Mouse (Mus musculus): Measurements from ENCODE around the gene Phf20.

Phf20 gene

DNA sequence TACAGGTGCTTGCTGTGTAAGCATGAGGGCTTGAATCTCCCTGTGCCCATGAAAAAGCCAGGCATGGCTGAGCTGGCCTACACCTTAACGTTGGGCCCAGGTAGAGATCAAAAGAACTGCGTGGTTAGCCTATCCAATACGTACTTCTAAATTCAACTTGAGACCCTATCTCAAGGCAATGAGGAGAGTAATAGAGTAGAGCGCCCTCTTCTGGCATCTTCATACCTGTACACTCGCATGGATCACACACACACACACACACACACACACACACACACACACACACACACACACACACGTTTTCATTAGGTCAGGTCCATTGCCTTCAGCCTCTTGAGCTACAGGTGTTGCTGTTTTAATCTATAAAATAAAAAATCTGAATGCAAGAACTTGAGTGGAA, 118.5 kb downstream of the Phf20 start:
- no peak for DNase-seq (ENCODE audit: low spot score)

DNA sequence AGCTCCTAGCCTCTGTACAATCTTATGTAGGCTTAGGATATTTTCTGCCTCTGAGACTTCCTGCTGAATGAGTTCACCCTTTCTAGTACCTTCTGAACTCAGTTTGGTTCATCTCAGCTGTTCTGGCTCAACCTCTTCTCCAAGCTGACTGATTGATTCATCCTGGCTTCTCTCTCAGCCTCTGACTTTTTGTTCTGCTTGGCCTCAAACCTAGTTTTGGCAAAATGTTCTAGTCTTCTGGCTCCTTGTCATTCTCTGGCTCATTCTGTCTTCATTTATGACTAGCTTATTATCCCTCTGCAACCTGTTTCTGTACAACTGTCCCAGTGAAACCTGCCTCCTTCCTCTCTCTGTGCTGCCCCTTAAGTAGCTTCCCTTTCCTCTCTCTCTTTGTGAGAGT, 122.2 kb downstream of the Phf20 start:
- DNase-seq (ENCODE audit: low spot score) = no peak

DNA sequence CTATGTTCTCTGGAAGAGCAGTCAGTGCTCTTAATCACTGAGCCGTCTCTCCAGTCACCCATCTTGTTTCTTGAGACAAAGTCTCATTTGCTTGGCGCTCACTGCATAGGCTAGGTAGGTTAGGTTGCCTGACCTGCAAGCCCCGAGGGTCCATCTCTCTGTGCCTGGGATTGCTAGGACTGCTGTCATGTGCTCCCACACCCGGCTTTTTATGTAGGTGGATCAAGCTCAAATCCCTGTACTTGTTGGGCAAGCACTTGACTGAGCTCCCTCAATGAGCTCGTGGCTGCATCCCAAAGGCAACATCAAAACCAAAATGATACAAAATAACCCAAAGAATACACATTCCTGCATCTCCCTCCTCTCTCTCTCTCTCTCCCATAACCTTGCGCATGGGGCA, 125.3 kb downstream of the Phf20 start:
- no peak for DNase-seq (ENCODE audit: low spot score)

DNA sequence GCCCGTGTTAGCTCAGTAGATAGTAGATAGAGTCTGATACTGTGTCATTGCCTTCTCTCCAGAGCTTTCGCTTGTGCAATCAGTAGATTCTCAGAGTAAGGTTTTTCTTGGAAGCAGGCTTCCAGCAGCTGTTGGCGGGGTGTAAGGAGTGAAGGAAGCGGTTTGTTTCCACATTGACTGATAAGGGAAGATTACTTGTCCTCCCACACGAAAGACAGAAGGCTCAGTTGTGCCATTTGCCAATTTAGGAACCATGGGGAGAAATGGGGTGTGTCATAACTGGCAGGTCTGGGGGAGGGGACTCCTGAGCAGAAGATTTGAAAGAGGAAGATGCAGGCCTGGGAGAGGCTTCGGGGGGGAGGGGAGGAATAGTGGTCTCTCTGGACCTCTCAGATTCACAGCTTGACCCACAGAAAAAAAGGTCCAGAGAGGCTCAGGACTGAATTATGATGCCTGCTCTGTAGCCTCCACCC, 127.9 kb downstream of the Phf20 start:
- peak; percentile 53 for DNase-seq (ENCODE audit: low spot score)

DNA sequence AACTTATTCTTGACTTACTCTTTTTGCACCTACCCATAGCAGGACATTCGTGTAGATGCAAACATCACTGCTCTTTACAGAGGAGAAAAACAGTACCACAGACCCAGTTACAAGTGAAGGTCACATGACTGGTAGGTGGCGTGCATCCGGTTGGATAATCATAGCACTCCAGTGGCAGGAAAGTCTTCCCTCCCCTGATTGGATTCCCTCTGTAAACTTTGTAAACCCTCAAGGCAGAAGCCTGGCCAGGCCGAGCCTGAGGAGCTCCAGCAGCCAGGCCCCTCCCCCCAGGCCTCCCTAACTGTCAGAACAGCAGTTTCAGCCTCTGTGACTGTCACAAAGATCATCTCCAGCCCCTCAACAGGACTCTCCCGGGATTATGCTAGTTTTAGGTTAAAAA, 128.4 kb downstream of the Phf20 start:
- peak; percentile 66 for DNase-seq (ENCODE audit: low spot score)

DNA sequence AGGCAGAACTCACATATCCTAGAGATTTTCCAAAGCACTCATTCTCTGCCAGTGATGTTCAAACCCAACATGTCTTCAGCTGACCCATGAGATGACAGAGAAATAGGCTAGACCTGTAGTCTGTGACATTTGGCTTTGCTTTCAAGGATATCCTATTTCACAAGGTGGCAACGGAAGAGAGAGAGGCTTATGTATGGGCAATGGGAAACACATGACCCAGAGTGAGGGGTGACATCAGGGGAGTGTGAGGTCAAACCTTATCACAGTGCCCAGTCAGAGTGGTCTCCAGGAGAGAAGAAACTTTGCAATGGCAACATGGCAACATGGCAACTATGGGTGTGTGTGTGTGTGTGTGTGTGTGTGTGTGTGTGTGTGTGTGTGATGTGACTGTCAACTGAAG, 134.4 kb downstream of the Phf20 start:
- DNase-seq (ENCODE audit: low spot score) = no peak

DNA sequence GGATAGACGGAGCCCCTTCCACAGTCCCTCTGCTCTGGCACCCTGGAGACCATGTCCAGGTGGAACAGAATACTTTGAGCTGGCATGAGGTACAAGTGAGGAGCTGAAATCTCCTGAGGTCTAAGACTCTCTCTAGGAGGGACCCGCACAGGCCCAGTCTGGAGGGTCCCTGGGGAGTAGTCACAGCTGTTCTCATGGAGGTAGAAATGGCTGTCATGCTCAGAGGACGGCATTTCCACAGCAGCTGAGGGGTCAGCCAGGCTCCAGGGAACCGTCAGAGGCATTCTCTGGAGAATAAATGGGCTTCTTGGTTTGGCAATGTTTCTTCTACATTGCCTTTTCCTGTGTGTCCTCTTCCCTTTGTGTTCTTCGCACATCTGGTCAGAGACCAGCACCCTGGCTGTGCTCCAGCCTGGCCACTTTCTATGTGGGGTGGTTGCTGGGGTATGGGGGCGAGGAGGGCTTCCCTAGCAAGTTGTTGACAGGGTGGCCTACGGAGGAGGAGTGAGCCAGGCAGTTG, 135.2 kb downstream of the Phf20 start:
- no peak for DNase-seq (ENCODE audit: low spot score)

DNA sequence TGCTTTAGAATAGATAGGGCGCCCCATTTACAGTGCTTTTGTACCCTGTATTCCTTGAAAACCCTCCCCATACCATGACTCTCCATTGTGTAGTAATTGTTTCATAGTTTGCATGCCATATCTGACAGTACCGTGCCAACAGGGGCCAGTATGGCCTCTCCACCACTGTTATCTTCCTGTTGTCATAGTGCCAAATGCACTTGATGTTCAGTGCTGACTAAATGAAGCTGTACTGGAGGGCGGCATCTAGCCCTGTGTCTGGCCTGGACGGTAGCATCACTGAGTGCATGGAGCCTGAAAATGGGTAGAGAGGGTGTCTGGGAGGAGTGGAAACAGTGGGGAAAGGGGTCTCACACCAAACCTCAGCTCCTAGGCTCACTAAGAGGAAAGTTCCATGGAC, 143.8 kb downstream of the Phf20 start:
- no peak for DNase-seq (ENCODE audit: low spot score)

DNA sequence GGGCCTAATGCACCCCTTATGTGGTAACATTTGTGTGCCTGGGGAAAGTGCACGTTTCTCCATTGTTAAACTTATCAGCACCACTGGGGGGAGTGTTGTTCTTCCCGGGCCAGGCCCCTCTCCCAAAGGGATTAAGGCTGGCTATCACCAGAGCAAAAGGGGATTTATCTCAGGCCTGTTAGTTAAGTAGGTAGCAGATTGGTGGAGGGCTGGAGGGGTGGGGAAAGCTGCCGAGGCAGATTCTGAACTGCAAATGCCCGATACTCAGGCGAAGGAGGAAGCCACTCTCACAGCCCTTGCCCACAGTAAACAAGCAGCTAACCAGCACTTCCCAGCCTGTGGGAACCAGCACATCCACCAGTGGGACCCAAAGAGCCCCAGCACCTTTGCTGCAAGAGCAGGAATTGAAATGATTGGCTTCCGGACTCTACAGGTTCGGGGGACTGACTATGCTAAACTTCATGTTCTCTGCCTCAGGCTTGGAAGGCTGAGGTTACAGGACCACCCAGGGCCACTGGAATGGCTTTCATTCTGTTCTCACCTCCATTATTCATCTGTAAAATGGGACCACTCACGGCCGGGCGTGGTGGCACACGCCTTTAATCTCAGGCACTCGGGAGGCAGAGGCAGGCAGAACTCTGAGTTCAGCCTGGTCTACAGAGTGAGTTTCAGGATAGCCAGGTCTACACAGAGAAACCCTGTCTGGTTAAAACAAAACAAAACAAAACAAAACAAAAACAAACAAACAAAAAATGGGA, 148.7 kb downstream of the Phf20 start:
- no peak for DNase-seq (ENCODE audit: low spot score)

DNA sequence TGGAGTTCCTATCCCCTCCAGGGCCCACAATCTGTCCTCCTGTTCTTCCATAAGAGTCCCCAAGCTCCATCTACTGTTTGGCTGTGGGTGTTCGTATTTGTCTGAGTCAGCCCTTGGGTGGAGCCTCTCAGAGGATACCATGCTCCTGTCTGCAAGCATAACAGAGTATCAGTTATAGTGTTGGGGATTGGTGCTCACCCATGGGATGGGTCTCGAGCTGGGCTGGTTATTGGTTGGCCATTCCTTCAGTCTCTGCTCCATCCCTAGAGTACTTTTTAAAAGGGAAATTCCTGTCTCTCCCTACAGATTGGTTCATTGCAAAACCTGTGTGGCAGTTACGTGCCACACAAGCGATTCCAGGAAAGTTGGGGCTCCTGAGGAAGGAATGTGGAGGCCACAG, 152.5 kb downstream of the Phf20 start:
- DNase-seq (ENCODE audit: low spot score) = no peak

DNA sequence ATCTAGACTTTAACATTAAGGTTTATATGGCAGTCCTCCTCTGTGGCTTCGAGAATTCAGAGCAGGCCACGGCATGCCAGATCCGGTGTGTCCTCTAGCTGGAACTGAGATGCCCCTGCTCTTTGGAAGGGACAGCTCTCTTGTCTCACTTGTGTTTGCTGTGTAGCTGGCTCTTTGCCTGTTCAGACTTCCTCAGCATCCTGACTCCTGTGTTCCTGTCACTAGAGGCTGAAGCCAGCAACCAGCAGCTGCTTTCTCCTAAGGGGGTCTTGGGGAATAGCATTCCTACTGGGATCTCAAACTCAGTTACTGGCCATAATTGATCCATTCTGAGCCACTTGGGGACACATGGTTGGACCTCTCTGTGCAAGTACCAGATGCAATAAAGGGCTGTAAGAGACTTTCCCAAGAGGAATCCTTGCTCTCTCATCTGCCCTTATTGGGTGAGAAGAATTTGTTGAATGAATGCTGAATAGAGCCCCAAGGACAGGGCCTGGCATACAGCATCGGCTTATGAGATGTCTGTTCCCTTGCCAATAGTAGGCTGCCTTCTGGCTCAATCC, 153.1 kb downstream of the Phf20 start:
- DNase-seq (ENCODE audit: low spot score) = no peak

DNA sequence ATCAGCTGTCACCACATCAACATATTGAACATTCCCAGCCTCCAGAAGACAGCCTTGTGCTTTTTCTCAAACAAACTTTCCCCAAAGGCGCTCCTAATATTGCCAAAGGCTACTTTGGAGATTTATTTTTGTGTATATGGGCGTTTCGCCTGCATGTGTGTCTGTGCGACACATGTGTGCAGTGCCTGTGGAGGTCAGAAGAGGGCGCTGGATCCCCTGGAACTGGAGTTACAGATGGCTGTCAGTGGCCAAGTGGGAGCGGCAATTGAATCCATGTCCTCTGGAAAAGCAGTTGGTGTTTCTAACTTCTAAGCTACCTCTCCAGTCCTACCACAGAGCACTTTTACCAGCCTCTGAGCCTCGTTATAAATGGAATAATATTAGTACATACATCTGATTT, 155.0 kb downstream of the Phf20 start:
- no peak for DNase-seq (ENCODE audit: low spot score)

DNA sequence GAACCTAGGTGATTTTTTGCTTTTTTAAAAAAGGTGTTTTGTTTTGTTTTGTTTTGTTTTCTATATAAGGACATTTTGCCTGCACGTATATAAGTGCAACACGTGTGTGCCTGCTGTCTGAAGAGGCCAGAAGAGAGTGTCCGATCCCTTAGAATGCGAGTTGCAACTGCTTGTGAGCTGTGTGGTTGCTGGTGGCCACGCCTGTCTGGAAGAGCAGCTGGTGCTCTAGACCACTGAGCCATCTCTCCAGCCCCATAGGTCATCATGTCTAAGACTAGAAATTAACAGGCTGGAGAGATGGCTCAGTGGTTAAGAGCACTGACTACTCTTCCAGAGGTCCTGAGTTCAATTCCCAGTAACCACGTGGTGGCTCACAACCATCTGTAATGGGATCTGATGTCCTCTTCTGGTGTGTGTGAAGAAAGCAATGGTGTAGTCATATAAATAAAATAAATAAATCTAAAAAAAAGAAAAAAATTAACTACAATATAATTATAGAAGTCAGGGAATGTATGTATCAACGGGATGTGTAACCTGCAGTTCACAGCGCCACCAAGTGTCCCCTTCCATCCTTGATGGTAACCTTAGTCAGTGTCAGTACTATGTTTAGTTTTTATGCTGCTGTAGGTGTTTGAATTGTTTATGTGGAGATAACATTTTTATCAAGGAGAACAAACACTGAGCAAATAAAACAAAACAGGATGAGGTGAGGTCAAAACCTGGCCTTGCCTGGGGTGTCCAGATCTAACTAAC, 156.3 kb downstream of the Phf20 start:
- DNase-seq (ENCODE audit: low spot score) = no peak

DNA sequence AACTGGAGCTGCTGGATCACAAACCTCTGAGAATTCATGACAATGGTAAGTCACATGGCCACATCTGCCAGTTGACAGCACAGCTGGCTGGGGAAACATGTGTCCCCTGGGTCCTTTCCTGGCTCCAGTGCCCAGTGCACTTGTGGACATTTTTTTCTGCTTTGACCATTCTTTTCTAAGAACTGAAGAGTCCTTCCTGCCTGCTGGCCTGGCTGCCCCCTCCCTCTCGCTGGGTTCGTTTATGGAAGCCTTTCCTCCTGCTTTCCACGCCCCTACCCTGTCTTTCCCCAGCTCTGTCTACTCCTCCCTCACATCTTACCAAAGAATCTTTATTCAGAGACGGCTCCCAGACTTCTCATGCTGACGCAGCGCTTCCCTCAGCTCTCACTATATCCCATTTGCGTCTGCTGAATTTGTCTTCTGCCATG, 157.0 kb downstream of the Phf20 start:
- no peak for DNase-seq (ENCODE audit: low spot score)

DNA sequence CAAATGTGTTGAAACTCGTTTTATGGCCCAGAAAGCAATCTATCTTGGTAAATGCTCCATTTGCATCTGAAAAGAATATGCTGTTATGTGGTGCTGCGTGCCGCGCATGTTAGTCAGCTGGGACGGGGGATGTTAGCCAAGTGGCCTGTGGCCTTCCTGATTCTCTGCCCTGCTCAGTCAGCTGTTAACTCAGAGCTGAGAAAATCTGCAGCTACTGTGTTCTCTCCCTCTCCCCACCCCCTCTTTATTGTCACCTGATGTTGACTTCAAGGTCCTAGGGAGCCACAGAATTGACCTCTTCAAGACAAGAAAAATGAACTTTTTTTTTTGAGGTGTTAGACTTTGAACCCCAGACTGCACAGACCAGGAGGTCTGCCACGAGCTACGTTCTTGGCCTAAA, 159.8 kb downstream of the Phf20 start:
- no peak for DNase-seq (ENCODE audit: low spot score)

Measured in testis, postnatal 10 days (tissue).